Mouse (Mus musculus) midbrain, postnatal 0 days (tissue): Measurements from ENCODE around the gene Ssbp3. TPM values are rescaled to one million over a fixed set of nuclear protein-coding genes. Genes with fewer than 3 reads are reported as not detected.

Source experiments
- ATAC-seq: fragments of 200-750 bp; cut with Nextera tagmentation; 2 replicates; pipeline ENCODE4 v1.8.0; 2017; ENCODE audit warnings: moderate number of reproducible peaks, mild to moderate bottlenecking, moderate TSS enrichment, moderate library complexity; ENCODE audit not compliant: low FRiP score
- DNase-seq: peaks from one replicate; pipeline ENCODE4 v3.0.0-alpha.2; 2015; ENCODE audit warnings: low spot score
- H3K27ac ChIP-seq: fragments of 300-500 bp; sonication (generic); 2 replicates; pipeline ENCODE4 v1.5.1; 2014; ENCODE audit warnings: low read depth, mild to moderate bottlenecking, low read length, mixed read lengths
- H3K27me3 ChIP-seq: fragments of 300-500 bp; sonication (generic); 2 replicates; pipeline ENCODE4 v1.6.1; 2014; ENCODE audit warnings: low read length, control low read depth, mixed read lengths; ENCODE audit not compliant: insufficient read depth
- H3K36me3 ChIP-seq: fragments of 300-500 bp; sonication (generic); 2 replicates; pipeline ENCODE4 v1.6.1; 2014; ENCODE audit warnings: low read length, control low read depth, mixed read lengths; ENCODE audit not compliant: insufficient read depth
- H3K4me1 ChIP-seq: fragments of 300-500 bp; sonication (generic); 2 replicates; pipeline ENCODE4 v1.6.1; 2014; ENCODE audit warnings: mild to moderate bottlenecking, control low read depth, antibody characterized with exemption, low read length, mixed read lengths; ENCODE audit not compliant: insufficient read depth
- H3K4me2 ChIP-seq: fragments of 300-500 bp; sonication (generic); 2 replicates; pipeline ENCODE4 v1.6.1; 2014; ENCODE audit warnings: low read depth, mild to moderate bottlenecking, low read length, mixed read lengths; ENCODE audit not compliant: poor library complexity, severe bottlenecking
- H3K4me3 ChIP-seq: fragments of 300-500 bp; sonication (generic); 2 replicates; pipeline ENCODE4 v1.5.1; 2014; ENCODE audit warnings: low read depth, mild to moderate bottlenecking, low read length, moderate library complexity
- H3K9ac ChIP-seq: fragments of 300-500 bp; sonication (generic); replicated peaks from 2 replicates; pipeline ENCODE4 v1.6.1; 2014; ENCODE audit warnings: mild to moderate bottlenecking, low read length, moderate library complexity, mixed read lengths; ENCODE audit not compliant: poor library complexity, severe bottlenecking
- H3K9me3 ChIP-seq: fragments of 300-500 bp; sonication (generic); 2 replicates; pipeline ENCODE4 v1.6.1; 2016; ENCODE audit warnings: low read length, control low read depth
- CTCF ChIP-seq: IDR thresholded peaks from 2 replicates; pipeline ENCODE4 v1.5.1; 2016; ENCODE audit warnings: antibody characterized with exemption, mild to moderate bottlenecking
- WGBS: fragments of 180-500 bp; shearing (Covaris S2); extraction: QIAGEN DNeasy Blood & Tissue Kit; methylation state at CpG from one replicate; pipeline ENCODE4 v1.1.7; 2014; 5-methylcytosine and 5-hydroxymethylcytosine counted together
- polyA plus RNA-seq: library from polyadenylated mRNA; unstranded; fragments of >200 nt; fragmentation: Nextera tagmentation; extraction: Ambion mirVana; gene quantifications from 2 replicates; pipeline ENCODE4 v1.2.1, GENCODE M21; 2015
- total RNA-seq: library from RNA; depleted of rRNA; stranded (reverse); fragments of >200 nt; gene quantifications from 2 replicates; pipeline ENCODE4 v1.2.3, GENCODE M21; 2014

Gene Ssbp3
- total and polyA plus RNA-seq, 2 experiments from 2014 or later = 126 to 172 TPM

DNA sequence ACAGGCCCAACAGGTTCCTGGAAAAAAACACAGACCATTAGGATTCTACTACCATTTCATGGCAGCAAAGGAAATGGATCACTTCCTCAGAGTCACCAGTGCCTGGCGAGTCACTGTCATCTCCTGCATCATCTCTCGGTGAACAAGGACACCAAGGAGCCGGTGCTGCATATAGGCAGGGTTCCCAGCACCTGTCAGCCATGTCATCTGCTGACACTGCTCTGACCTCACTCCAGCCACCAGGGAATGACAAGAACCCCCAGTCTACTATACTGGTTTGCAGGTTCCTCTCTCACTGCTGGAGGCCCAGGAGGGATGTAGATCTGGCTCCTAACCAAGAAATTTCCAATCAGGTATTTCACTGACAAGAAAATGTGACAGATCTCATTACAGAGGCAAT lies 145.6 kb downstream of the Ssbp3 start:
- TF ChIP-seq CTCF = no peak
- H3K27ac ChIP-seq = no peak overlapping the region
- H3K9ac ChIP-seq = no peak overlapping the region
- ATAC-seq (no peak), DNase-seq (no peak)
- 84% methylated on average over 3 of the region's 3 CpGs for WGBS
- no peak overlapping the region for H3K4me2 ChIP-seq
- H3K27me3 ChIP-seq = no peaks in the 10 kb centered on the region
- H3K4me1 ChIP-seq = no peaks in the 10 kb centered on the region
- peaks cover 48% of the 10 kb centered on the region for H3K36me3 ChIP-seq
- no peaks in the 10 kb centered on the region for H3K9me3 ChIP-seq
- H3K4me3 ChIP-seq = no peak overlapping the region

DNA sequence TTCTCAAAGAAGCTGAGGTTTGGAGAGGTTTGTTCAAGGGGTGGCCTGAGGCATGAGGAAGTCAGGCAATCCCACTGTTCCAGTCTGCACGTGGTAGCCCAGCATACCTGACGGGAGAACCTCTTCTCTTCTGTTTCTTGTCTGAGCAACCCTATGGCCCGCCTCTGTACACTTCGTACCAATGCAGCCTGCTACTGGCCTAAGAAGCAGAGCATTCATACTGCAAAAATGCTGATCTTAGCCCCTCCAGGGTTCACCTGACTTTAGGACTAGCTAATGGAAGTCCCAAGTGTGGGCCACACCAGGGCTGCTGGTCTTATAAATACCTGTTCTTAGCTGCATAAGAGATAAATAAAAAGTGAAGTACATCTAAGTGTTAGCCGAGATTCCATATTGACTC lies 147.8 kb downstream of the Ssbp3 start:
- H3K4me2 ChIP-seq = no peak overlapping the region
- H3K27ac ChIP-seq = no peak overlapping the region
- 87% methylated on average over 5 of the region's 5 CpGs for WGBS
- H3K9me3 ChIP-seq = no peaks in the 10 kb centered on the region
- DNase-seq (no peak), ATAC-seq (no peak)
- H3K9ac ChIP-seq = no peak overlapping the region
- no peak overlapping the region for H3K4me3 ChIP-seq
- H3K27me3 ChIP-seq = no peaks in the 10 kb centered on the region
- no peak for TF ChIP-seq CTCF
- peaks cover 62% of the 10 kb centered on the region for H3K36me3 ChIP-seq
- H3K4me1 ChIP-seq = no peaks in the 10 kb centered on the region

DNA sequence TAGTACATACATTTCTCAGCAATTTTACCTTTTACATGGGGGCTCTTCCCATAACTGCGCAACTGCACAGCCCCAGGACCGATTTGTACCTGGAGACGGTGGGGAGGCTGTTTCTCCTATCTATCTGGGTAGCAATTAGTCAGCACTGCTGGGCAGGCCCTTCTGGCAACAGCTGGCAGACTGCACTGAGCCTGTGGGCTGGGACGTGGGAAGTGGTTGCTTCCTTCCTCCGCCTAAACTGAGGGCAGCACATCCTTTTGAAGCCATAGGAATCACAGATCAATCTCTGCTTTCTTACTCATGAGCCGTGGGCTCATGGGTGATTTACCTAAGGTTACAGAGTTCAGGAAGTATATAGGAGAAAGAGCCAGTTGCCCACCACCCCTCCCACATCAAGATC lies 148.3 kb downstream of the Ssbp3 start:
- TF ChIP-seq CTCF = no peak
- DNase-seq (no peak), ATAC-seq (no peak)
- peaks cover 66% of the 10 kb centered on the region for H3K36me3 ChIP-seq
- no peak overlapping the region for H3K4me3 ChIP-seq
- H3K4me1 ChIP-seq = no peaks in the 10 kb centered on the region
- no peak overlapping the region for H3K4me2 ChIP-seq
- H3K9me3 ChIP-seq = no peaks in the 10 kb centered on the region
- no peaks in the 10 kb centered on the region for H3K27me3 ChIP-seq
- H3K9ac ChIP-seq = no peak overlapping the region
- WGBS = 89% methylated on average over 6 of the region's 6 CpGs
- H3K27ac ChIP-seq = no peak overlapping the region

DNA sequence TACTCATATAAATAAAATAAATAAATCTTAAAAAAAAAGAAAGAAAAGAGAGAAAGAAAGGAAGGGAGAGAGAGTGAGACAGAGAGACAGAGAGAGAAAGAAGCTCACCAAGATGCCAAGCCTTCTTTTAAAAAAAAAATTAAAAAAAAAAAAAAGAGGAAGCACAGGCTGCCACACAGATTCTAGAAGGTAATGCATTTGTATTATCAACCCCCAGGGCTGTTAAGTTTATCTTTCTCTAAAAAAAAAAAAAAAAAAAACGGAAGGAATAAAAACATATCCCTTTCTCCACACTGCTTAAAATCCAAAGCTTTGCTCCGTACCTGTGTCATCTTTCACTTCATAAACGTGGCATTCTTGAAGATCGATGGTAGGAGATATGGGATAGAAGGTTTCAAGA lies 151.1 kb downstream of the Ssbp3 start:
- Histone ChIP-seq H3K9me3 (no peaks in the 10 kb centered on the region), H3K4me3 (no peak overlapping the region), H3K27me3 (no peaks in the 10 kb centered on the region), H3K4me2 (no peak overlapping the region), H3K4me1 (no peaks in the 10 kb centered on the region), H3K27ac (no peak overlapping the region), H3K36me3 (peaks cover 65% of the 10 kb centered on the region), H3K9ac (no peak overlapping the region)
- no peak for DNase-seq
- WGBS = over 99% methylated on average over 4 of the region's 4 CpGs
- no peak for ATAC-seq
- TF ChIP-seq CTCF = no peak

DNA sequence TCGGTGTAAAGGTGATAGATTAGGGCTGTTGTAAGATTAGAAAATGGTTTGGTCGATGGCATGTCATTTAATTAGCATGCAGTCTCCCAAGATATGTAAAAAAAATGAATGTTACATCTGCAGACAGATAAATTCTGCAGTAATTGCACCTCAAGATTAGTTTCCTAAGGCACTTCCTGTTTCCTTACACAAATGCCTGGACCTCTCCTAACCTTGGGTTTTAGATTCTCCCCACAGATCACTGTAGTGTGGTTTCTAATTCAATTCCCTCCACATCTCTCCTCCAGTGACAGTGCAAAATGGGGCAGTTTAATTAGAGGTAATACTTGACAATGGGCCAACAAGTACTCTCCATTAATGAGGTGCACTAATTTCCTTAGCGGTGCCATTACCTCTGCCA lies 152.7 kb downstream of the Ssbp3 start:
- no peak for DNase-seq
- Histone ChIP-seq H3K4me2 (no peak overlapping the region), H3K4me3 (no peak overlapping the region), H3K36me3 (peaks cover 52% of the 10 kb centered on the region), H3K9me3 (no peaks in the 10 kb centered on the region), H3K9ac (no peak overlapping the region), H3K27ac (no peak overlapping the region), H3K4me1 (no peaks in the 10 kb centered on the region), H3K27me3 (no peaks in the 10 kb centered on the region)
- no peak for ATAC-seq
- no peak for TF ChIP-seq CTCF
- WGBS = 94% methylated on average over 3 of the region's 3 CpGs

- H3K27me3 ChIP-seq = no peaks in the 10 kb centered on the region
- H3K4me2 ChIP-seq = no peak overlapping the region
- no peak overlapping the region for H3K27ac ChIP-seq
- ATAC-seq (no peak), DNase-seq (no peak)
- H3K9me3 ChIP-seq = no peaks in the 10 kb centered on the region
- no peak overlapping the region for H3K4me3 ChIP-seq
- H3K36me3 ChIP-seq = peaks cover 39% of the 10 kb centered on the region
- 92% methylated on average over 5 of the region's 5 CpGs for WGBS
- TF ChIP-seq CTCF = no peak
- no peaks in the 10 kb centered on the region for H3K4me1 ChIP-seq
- H3K9ac ChIP-seq = no peak overlapping the region
Measured at GRCm38 (mm10) chr4:107064394-107065098, 154.0 kb downstream of the Ssbp3 start.
